Mouse (Mus musculus) heart, embryonic 10.5 days (tissue): ENCODE data around the gene Il9. TPM values are rescaled to one million over a fixed set of nuclear protein-coding genes. Genes with fewer than 3 reads are reported as not detected.

ENCODE experiments used
- DNase-seq: peaks from one replicate; pipeline ENCODE4 v3.0.0-alpha.2; 2017; ENCODE audit warnings: low spot score
- H3K27ac ChIP-seq: fragments of 300-500 bp; sonication (generic); 2 replicates; pipeline ENCODE4 v1.5.1; 2016; ENCODE audit warnings: mild to moderate bottlenecking
- H3K27me3 ChIP-seq: fragments of 300-500 bp; sonication (generic); 2 replicates; pipeline ENCODE4 v1.6.1; 2016; ENCODE audit warnings: mild to moderate bottlenecking; ENCODE audit not compliant: poor library complexity, insufficient read depth, severe bottlenecking
- H3K36me3 ChIP-seq: fragments of 300-500 bp; sonication (generic); 2 replicates; pipeline ENCODE4 v1.6.1; 2016; ENCODE audit warnings: mild to moderate bottlenecking, moderate library complexity
- H3K4me1 ChIP-seq: fragments of 300-500 bp; sonication (generic); 2 replicates; pipeline ENCODE4 v1.6.1; 2016; ENCODE audit warnings: mild to moderate bottlenecking
- H3K4me3 ChIP-seq: fragments of 300-500 bp; sonication (generic); 2 replicates; pipeline ENCODE4 v1.5.1; 2016; ENCODE audit warnings: mild to moderate bottlenecking, moderate library complexity
- H3K9me3 ChIP-seq: fragments of 300-500 bp; sonication (generic); 2 replicates; pipeline ENCODE4 v1.6.1; 2016; ENCODE audit warnings: mild to moderate bottlenecking, moderate library complexity
- WGBS: fragments of 180-500 bp; shearing (Covaris S2); methylation state at CpG from one replicate; pipeline ENCODE4 v1.1.7; 2016; 5-methylcytosine and 5-hydroxymethylcytosine counted together
- polyA plus RNA-seq: library from polyadenylated mRNA; unstranded; fragments of >200 nt; fragmentation: Nextera tagmentation; extraction: Ambion mirVana; gene quantifications from 2 replicates; pipeline ENCODE4 v1.2.1, GENCODE M21; 2016

Il9 gene
- polyA plus RNA-seq, 1 experiment from 2014 or later = not detected

GRCm38 (mm10) chr13:56434311-56434751 lies 47.7 kb downstream of the Il9 start:
- Histone ChIP-seq H3K36me3 (no peaks in the 10 kb centered on the region), H3K4me3 (no peak overlapping the region), H3K27ac (no peak overlapping the region), H3K9me3 (no peaks in the 10 kb centered on the region), H3K4me1 (peaks cover 28% of the 10 kb centered on the region), H3K27me3 (peaks cover 80% of the 10 kb centered on the region)
- no peak for DNase-seq
- WGBS = 77% methylated on average over 9 of the region's 9 CpGs

DNA sequence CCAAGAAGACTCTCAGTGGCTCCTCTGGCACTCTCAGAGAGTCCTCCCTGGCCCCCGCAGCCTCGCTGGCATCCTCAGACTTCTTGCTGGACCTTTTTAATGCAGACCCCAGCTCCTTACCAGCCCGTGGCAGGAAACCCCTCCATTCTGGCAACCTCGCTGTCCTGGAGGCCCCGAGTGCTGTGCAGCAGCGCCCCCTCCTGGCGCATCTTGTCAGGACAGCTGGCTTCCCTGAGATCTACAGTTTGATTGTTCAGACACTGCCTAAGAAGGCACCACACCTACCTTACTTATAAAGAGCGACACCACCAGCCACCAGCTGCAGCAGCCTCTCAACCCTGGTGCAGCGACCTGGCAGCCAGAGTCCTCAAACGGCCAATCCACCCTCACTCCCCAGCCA lies 48.6 kb downstream of the Il9 start:
- WGBS = 12% methylated on average over 10 of the region's 10 CpGs
- Histone ChIP-seq H3K4me1 (peaks cover 22% of the 10 kb centered on the region), H3K36me3 (no peaks in the 10 kb centered on the region), H3K27me3 (peaks cover 80% of the 10 kb centered on the region), H3K27ac (no peak overlapping the region), H3K9me3 (no peaks in the 10 kb centered on the region), H3K4me3 (no peak overlapping the region)
- peak; percentile 84 for DNase-seq

DNA sequence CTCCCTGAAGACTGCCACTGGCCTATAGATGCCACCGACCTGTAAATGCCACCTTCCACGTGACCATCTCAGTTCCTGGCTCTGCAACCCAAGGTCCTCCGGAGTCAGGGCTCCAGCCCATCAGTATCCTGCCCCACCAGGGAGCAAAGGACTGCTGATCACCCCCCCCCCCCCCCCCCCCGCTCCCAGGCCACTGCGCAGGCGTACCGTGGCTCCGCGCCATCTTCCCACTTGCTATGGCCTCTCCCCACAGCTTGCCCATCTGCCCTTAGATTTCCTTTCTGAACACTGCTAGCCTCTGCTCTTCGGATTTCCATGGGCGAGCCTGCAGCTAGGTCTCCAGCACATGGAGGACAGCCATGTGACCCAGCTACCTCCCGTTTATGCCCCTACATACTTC lies 49.5 kb downstream of the Il9 start:
- Histone ChIP-seq H3K4me1 (peaks cover 16% of the 10 kb centered on the region), H3K27ac (no peak overlapping the region), H3K9me3 (no peaks in the 10 kb centered on the region), H3K36me3 (no peaks in the 10 kb centered on the region), H3K4me3 (no peak overlapping the region), H3K27me3 (peaks cover 80% of the 10 kb centered on the region)
- 87% methylated on average over 11 of the region's 12 CpGs for WGBS
- DNase-seq = no peak

Other genes starting within 250 kb of the Il9 start
- 0.09 and 0.20 TPM in 2 replicates for gene Neurog1, start 230.1 kb downstream of the Il9 start, polyA plus RNA-seq
- 1.6 and 8.6 TPM in 2 replicates for gene Cxcl14, start 185.7 kb downstream of the Il9 start, polyA plus RNA-seq
- not detected in 2 replicates for gene Gm3045, start 55.7 kb downstream of the Il9 start, polyA plus RNA-seq
- gene Slc25a48, start 43.9 kb downstream of the Il9 start, polyA plus RNA-seq = 0.05 TPM in 1 of 2 replicates, not detected in the other
- gene Fbxl21, start 40.2 kb upstream of the Il9 start, polyA plus RNA-seq = 1.1 TPM in 2 replicates
- gene Lect2, start 66.3 kb upstream of the Il9 start, polyA plus RNA-seq = 0.41 and 8.8 TPM in 2 replicates
- 50.4 and 66.2 TPM in 2 replicates for gene Tgfbi, start 127.3 kb upstream of the Il9 start, polyA plus RNA-seq
- 20.7 and 23.0 TPM in 2 replicates for gene Smad5, start 220.8 kb upstream of the Il9 start, polyA plus RNA-seq